In the genomic region with DNA sequence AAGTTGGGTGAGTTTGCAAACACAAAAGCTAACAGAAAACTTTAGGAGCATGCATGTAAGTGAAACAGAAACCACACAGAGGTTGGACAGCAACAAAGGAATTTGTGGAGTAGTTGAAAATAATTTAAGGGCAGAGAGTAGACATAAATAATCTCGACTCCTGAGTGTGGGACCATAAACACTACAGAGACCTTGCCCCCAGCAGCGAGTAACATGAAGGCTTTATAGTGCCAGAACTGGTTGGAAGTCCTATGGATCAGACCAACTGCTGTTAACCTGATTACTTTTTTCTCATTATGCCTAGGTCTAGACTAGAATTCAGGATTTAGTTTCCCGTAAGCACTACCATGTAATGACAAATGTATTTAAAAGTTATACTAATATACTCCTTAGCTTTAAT, we compare ENCODE assay signal across 28 mouse cellular contexts. TPM values are rescaled to one million over a fixed set of nuclear protein-coding genes. Genes with fewer than 3 reads are reported as not detected.
"Had no signal": no experiment of that assay in that cellular context is flagged by ENCODE, and none has a peak within 500 bp of the region (broad histone marks: within the 10 kb centered on the region; RNA-seq: fewer than 3 reads in every experiment).

No protein-coding gene starts in this region.

- H3K36me3 ChIP-seq: heart, embryonic 13.5 days; heart, embryonic 15.5 days; hindbrain, embryonic 13.5 days; hindbrain, embryonic 15.5 days; intestine, embryonic 15.5 days; kidney, embryonic 15.5 days; limb, embryonic 13.5 days; limb, embryonic 15.5 days; liver, embryonic 12.5 days had no signal

- H3K27ac ChIP-seq: gastrocnemius, adult 2 months; heart, adult 2 months; heart, embryonic 13.5 days; heart, embryonic 15.5 days; hindbrain, embryonic 13.5 days; hindbrain, embryonic 15.5 days; hindbrain, postnatal 0 days; intestine, embryonic 15.5 days; kidney, embryonic 15.5 days; left cerebral cortex, adult 2 months; limb, embryonic 13.5 days; limb, embryonic 15.5 days; liver, embryonic 12.5 days; liver, embryonic 14.5 days had no signal

- H3K9me3 ChIP-seq: heart, embryonic 13.5 days; heart, embryonic 15.5 days; hindbrain, embryonic 13.5 days; hindbrain, embryonic 15.5 days; intestine, embryonic 15.5 days; kidney, embryonic 15.5 days; limb, embryonic 13.5 days; limb, embryonic 15.5 days; liver, embryonic 12.5 days had no signal

- H3K27me3 ChIP-seq: heart, embryonic 13.5 days; heart, embryonic 15.5 days; hindbrain, embryonic 13.5 days; hindbrain, embryonic 15.5 days; intestine, embryonic 15.5 days; kidney, embryonic 15.5 days; limb, embryonic 13.5 days; limb, embryonic 15.5 days; liver, embryonic 12.5 days had no signal

- H3K4me1 ChIP-seq: heart, embryonic 13.5 days; heart, embryonic 15.5 days; hindbrain, embryonic 13.5 days; hindbrain, embryonic 15.5 days; intestine, embryonic 15.5 days; kidney, embryonic 15.5 days; limb, embryonic 13.5 days; limb, embryonic 15.5 days; liver, embryonic 12.5 days had no signal

- H3K9ac ChIP-seq: heart, embryonic 13.5 days; heart, embryonic 15.5 days; hindbrain, embryonic 13.5 days; hindbrain, embryonic 15.5 days; intestine, embryonic 15.5 days; kidney, embryonic 15.5 days; limb, embryonic 13.5 days; limb, embryonic 15.5 days; liver, embryonic 12.5 days; liver, embryonic 14.5 days had no signal

- H3K4me2 ChIP-seq: heart, embryonic 11.5 days; heart, embryonic 13.5 days; heart, embryonic 15.5 days; hindbrain, embryonic 13.5 days; hindbrain, embryonic 15.5 days; intestine, embryonic 15.5 days; kidney, embryonic 15.5 days; limb, embryonic 13.5 days; limb, embryonic 15.5 days; liver, embryonic 12.5 days had no signal

- DNase-seq: gastrocnemius, adult 2 months; gastrocnemius, postnatal 10 days; gastrocnemius, postnatal 25 days; heart, adult 2 months; heart, postnatal 14 days; heart, postnatal 36 days; kidney, adult 18-20 months; kidney, adult 8-10 months; kidney, postnatal 10 days; kidney, postnatal 25 days; kidney, postnatal 4 days had no signal

- ATAC-seq: hindbrain, postnatal 0 days; inflammation-experienced regulatory T-cells, adult 6 months; intestine, embryonic 15.5 days; intestine, postnatal 0 days; liver, embryonic 12.5 days had no signal

- H3K4me3 ChIP-seq: gastrocnemius, adult 2 months; heart, adult 2 months; heart, embryonic 13.5 days; heart, embryonic 15.5 days; hindbrain, embryonic 13.5 days; hindbrain, embryonic 15.5 days; intestine, embryonic 15.5 days; kidney, embryonic 15.5 days; left cerebral cortex, adult 2 months; limb, embryonic 13.5 days; limb, embryonic 15.5 days; liver, embryonic 12.5 days had no signal

RNA-seq across cellular contexts. Expression of a gene that starts 49.6 kb away (rescaled TPM):
- total RNA-seq: gastrocnemius, adult 2 months; layer of hippocampus, postnatal 25 days; left cerebral cortex, adult 2 months; left cerebral cortex, postnatal 36 days had no signal
- polyA plus RNA-seq: hindbrain, postnatal 0 days; inflammation-experienced regulatory T-cells, adult 6 months had no signal
